Mouse (Mus musculus) E14TG2a.4 (cell line): ENCODE data around the gene 1700029I15Rik.

Experiments used
- CTCF ChIP-seq: conservative IDR thresholded peaks from 2 replicates; pipeline ENCODE4 v1.5.1; 2014; ENCODE audit warnings: low read length
- NANOG ChIP-seq: IDR thresholded peaks from 2 replicates; pipeline ENCODE4 v1.6.1; 2014; ENCODE audit warnings: borderline replicate concordance, low read length, mixed read lengths
- POU5F1 ChIP-seq: IDR thresholded peaks from 2 replicates; pipeline ENCODE4 v1.6.1; 2014; ENCODE audit warnings: low read length, borderline replicate concordance

DNA sequence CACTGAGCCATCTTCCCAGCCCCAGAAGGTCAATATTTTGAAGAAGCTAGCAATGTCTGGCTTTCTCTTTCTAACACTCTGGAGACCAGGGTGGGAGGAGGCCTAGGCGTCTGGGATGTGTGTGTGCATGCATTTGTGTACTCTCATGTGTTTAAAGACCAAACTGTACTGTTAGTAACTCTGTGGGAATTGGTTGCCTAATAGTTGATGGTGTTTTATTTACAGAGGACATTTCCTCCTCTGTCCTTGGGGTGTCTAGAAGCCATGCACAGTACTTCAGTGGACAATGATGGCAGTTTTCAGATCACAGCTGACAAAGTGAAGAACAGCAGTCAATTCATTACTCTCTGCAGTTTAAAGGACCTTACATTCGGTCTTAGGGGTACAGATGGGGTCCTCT, 35.1 kb upstream of the 1700029I15Rik start:
- TF ChIP-seq CTCF = no peak
- TF ChIP-seq NANOG = no peak
- TF ChIP-seq POU5F1 = no peak
